In genomic region chr11:58104351-58104791, GRCm38 (mm10) we compare ENCODE assay signal across 8 mouse cellular contexts. TPM values are rescaled to one million over a fixed set of nuclear protein-coding genes. Genes with fewer than 3 reads are reported as not detected.
DNase-seq lines count a peak whose midpoint lies in the region; ATAC-seq and TF ChIP-seq lines count a peak whose summit lies in the region.

No protein-coding gene starts in this region.

- TF ChIP-seq POLR2A in cerebellum, adult 2 months (IDR thresholded peaks at IDR 0.05; ENCODE audit: borderline replicate concordance, insufficient read depth, low read length) = no peak
- TF ChIP-seq POLR2A in thymus, adult 2 months (IDR thresholded peaks at IDR 0.05; ENCODE audit: control insufficient read depth, extremely low read depth, insufficient read depth, low read length, poor library complexity) = no peak
- TF ChIP-seq POLR2A in myocyte (IDR thresholded peaks at IDR 0.05; ENCODE audit: insufficient read length, low read depth) = no peak

- WGBS in cerebellum, adult 2 months = under 1% methylated on average over 24 of the region's 24 CpGs
- under 1% methylated on average over 24 of the region's 24 CpGs for WGBS in thymus, adult 2 months
- WGBS in heart, embryonic 16.5 days = under 1% methylated on average over 24 of the region's 24 CpGs
- WGBS in liver, embryonic 15.5 days (ENCODE audit: insufficient replicate concordance) = 1% methylated on average over 24 of the region's 24 CpGs

- H3K36me3 ChIP-seq in thymus, adult 2 months (ENCODE audit: control insufficient read depth, insufficient read depth, low read length) = no peaks in the 10 kb centered on the region; the same call in 1 of the 2 replicates
- no peaks in the 10 kb centered on the region for H3K36me3 ChIP-seq in heart, embryonic 16.5 days (ENCODE audit: control insufficient read depth, insufficient read depth)
- peaks cover 11% of the 10 kb centered on the region; the same call in 1 of the 2 replicates for H3K36me3 ChIP-seq in liver, embryonic 15.5 days (replicated peaks)
- no peaks in the 10 kb centered on the region for H3K36me3 ChIP-seq in myocyte (ENCODE audit: control insufficient read depth, insufficient read depth)

- H3K27ac ChIP-seq in cerebellum, adult 2 months (ENCODE audit: insufficient read depth, low read length) = peak overlapping the region; percentile 57
- peak overlapping the region; percentile 59 for H3K27ac ChIP-seq in thymus, adult 2 months (ENCODE audit: control insufficient read depth, insufficient read depth, low read length)
- H3K27ac ChIP-seq in heart, embryonic 16.5 days (ENCODE audit: low read length) = peak overlapping the region; percentile 84
- H3K27ac ChIP-seq in liver, embryonic 15.5 days (replicated peaks) = peak overlapping the region; percentile 94

- peak overlapping the region; percentile 66 for H3K4me2 ChIP-seq in heart, embryonic 16.5 days (ENCODE audit: low read depth, low read length)
- peak overlapping the region; percentile 77 for H3K4me2 ChIP-seq in liver, embryonic 15.5 days
- H3K4me2 ChIP-seq in myocyte (ENCODE audit: low read depth) = peak overlapping the region; percentile 79

- H3K9ac ChIP-seq in heart, embryonic 16.5 days (ENCODE audit: low read length) = peak overlapping the region; percentile 91
- H3K9ac ChIP-seq in liver, embryonic 15.5 days = peak overlapping the region; percentile 88

- TF ChIP-seq CTCF in cerebellum, adult 2 months (IDR thresholded peaks at IDR 0.05; ENCODE audit: borderline replicate concordance, insufficient read depth, low read depth, low read length) = no peak
- TF ChIP-seq CTCF in thymus, adult 2 months (IDR thresholded peaks at IDR 0.05; ENCODE audit: borderline replicate concordance, control insufficient read depth, extremely low read depth, insufficient read depth, low read length, poor library complexity) = no peak

- H3K27me3 ChIP-seq in cerebellum, adult 2 months (ENCODE audit: control insufficient read depth, insufficient read depth, low read length) = no peaks in the 10 kb centered on the region
- no peaks in the 10 kb centered on the region for H3K27me3 ChIP-seq in thymus, adult 2 months (ENCODE audit: control insufficient read depth, insufficient read depth, low read length)
- no peaks in the 10 kb centered on the region for H3K27me3 ChIP-seq in heart, embryonic 16.5 days (ENCODE audit: control insufficient read depth, insufficient read depth, low read length)
- no peaks in the 10 kb centered on the region for H3K27me3 ChIP-seq in liver, embryonic 15.5 days
- no peaks in the 10 kb centered on the region for H3K27me3 ChIP-seq in myocyte (ENCODE audit: control insufficient read depth, insufficient read depth, insufficient read length)

- H3ac ChIP-seq in myocyte (ENCODE audit: control insufficient read depth, insufficient read length) = peak overlapping the region; percentile 33

- no peak for ATAC-seq in cerebellum, adult (ENCODE audit: insufficient number of reproducible peaks, low FRiP score, low TSS enrichment)
- peak; percentile 16 for ATAC-seq in heart, embryonic 16.5 days (replicated peaks; ENCODE audit: extremely low read depth, insufficient read depth, low FRiP score)
- ATAC-seq in liver, embryonic 15.5 days (ENCODE audit: insufficient read depth) = peak; percentile 54

- DNase-seq in cerebellum, adult 2 months = no peak
- peak; percentile 57 for DNase-seq in thymus, adult 2 months
- no peak for DNase-seq in thymus, adult 18-20 months
- no peak for DNase-seq in cerebellum, postnatal 25 days

- H3K79me2 ChIP-seq in myocyte (ENCODE audit: control insufficient read depth, insufficient read depth) = peaks cover 47% of the 10 kb centered on the region

- H3K4me1 ChIP-seq in cerebellum, adult 2 months (ENCODE audit: control insufficient read depth, insufficient read depth, low read length) = peaks cover 5% of the 10 kb centered on the region; the same call in 1 of the 2 replicates
- peaks cover 26% of the 10 kb centered on the region for H3K4me1 ChIP-seq in thymus, adult 2 months (replicated peaks; ENCODE audit: control insufficient read depth, insufficient read depth, low read length)
- H3K4me1 ChIP-seq in heart, embryonic 16.5 days (ENCODE audit: control insufficient read depth, insufficient read depth, low read length) = peaks cover 16% of the 10 kb centered on the region
- H3K4me1 ChIP-seq in liver, embryonic 15.5 days (replicated peaks) = peaks cover 42% of the 10 kb centered on the region

- H3K4me3 ChIP-seq in cerebellum, adult 2 months (replicated peaks; ENCODE audit: insufficient read depth, low read depth, low read length) = peak overlapping the region; percentile 73
- peak overlapping the region; percentile 74 for H3K4me3 ChIP-seq in thymus, adult 2 months (ENCODE audit: control insufficient read depth, insufficient read depth, low read length)
- peak overlapping the region; percentile 77 for H3K4me3 ChIP-seq in heart, embryonic 16.5 days (ENCODE audit: low read length)
- peak overlapping the region; percentile 90 for H3K4me3 ChIP-seq in liver, embryonic 15.5 days (replicated peaks)
- H3K4me3 ChIP-seq in myocyte = peak overlapping the region; percentile 97

- H3K9me3 ChIP-seq in heart, embryonic 16.5 days (replicated peaks; ENCODE audit: control insufficient read depth, low read length) = no peaks in the 10 kb centered on the region
- H3K9me3 ChIP-seq in liver, embryonic 15.5 days (replicated peaks) = no peaks in the 10 kb centered on the region

TF ChIP-seq in myocyte, 11 proteins besides CTCF, POLR2A, EP300 and RAD21:
- no peak for TF ChIP-seq MYOD1 (IDR thresholded peaks at IDR 0.05; ENCODE audit: control insufficient read depth in 1 of 3, insufficient read length in 2 of 3, low read depth in 2 of 3)
- no peak for TF ChIP-seq MYOG (IDR thresholded peaks at IDR 0.05; ENCODE audit: control insufficient read depth in 1 of 3, insufficient read depth in 1 of 3, insufficient read length in 2 of 3, low read depth in 2 of 3)
- TF ChIP-seq CEBPB (IDR thresholded peaks at IDR 0.05; ENCODE audit: insufficient read depth, poor library complexity, severe bottlenecking) = no peak
- TF ChIP-seq TCF3 (IDR thresholded peaks at IDR 0.05; ENCODE audit: insufficient read length, low read depth) = no peak
- no peak for TF ChIP-seq E2F4 (IDR thresholded peaks at IDR 0.05; ENCODE audit: insufficient read depth)
- no peak for TF ChIP-seq USF1 (IDR thresholded peaks at IDR 0.05; ENCODE audit: low read depth)
- no peak for TF ChIP-seq TCF12 (IDR thresholded peaks at IDR 0.05; ENCODE audit: insufficient read depth, poor library complexity, severe bottlenecking)
- TF ChIP-seq MAX (IDR thresholded peaks at IDR 0.05; ENCODE audit: low read depth) = no peak
- TF ChIP-seq SRF (IDR thresholded peaks at IDR 0.05; ENCODE audit: control insufficient read depth, insufficient read length, low read depth) = no peak
- no peak for TF ChIP-seq REST (IDR thresholded peaks at IDR 0.05; ENCODE audit: insufficient read depth, insufficient read length)
- TF ChIP-seq POLR2AphosphoS2 (IDR thresholded peaks at IDR 0.05; ENCODE audit: insufficient read length, low read depth) = no peak

RNA-seq across cellular contexts. Expression of gene Cnot8, which starts 0.4 kb away (rescaled TPM):
- 80.3 and 82.8 TPM in 2 replicates for polyA plus RNA-seq in cerebellum, adult 2 months (2012; rRNA removed)
- 158 and 192 TPM in 2 replicates for polyA plus RNA-seq in thymus, adult 2 months (2012; rRNA removed)
- 79.9 and 91.3 TPM in 2 replicates for polyA plus RNA-seq in heart, embryonic 16.5 days (2015; fragmentation: Nextera tagmentation; extraction: Ambion mirVana)
- 34.1 and 37.2 TPM in 2 replicates for polyA plus RNA-seq in liver, embryonic 15.5 days (2015; fragmentation: Nextera tagmentation; extraction: Ambion mirVana)
- 51.2 TPM for polyA plus RNA-seq in myocyte (2012; fragmentation: generic; extraction: Trizol)

RNA-seq across cellular contexts. Expression of gene Gm12248, which starts 11.4 kb away (rescaled TPM):
- polyA plus RNA-seq in cerebellum, adult 2 months (2012; rRNA removed) = not detected in 2 replicates
- 0.32 and 0.59 TPM in 2 replicates for polyA plus RNA-seq in thymus, adult 2 months (2012; rRNA removed)
- not detected in 2 replicates for polyA plus RNA-seq in heart, embryonic 16.5 days (2015; fragmentation: Nextera tagmentation; extraction: Ambion mirVana)
- not detected in 2 replicates for polyA plus RNA-seq in liver, embryonic 15.5 days (2015; fragmentation: Nextera tagmentation; extraction: Ambion mirVana)
- polyA plus RNA-seq in myocyte (2012; fragmentation: generic; extraction: Trizol) = 0.19 TPM
